ENCODE assay signal across 28 mouse cellular contexts in genomic region chr8:91046370-91046769, GRCm38 (mm10). TPM values are rescaled to one million over a fixed set of nuclear protein-coding genes. Genes with fewer than 3 reads are reported as not detected.
A peak's percentile ranks its signal among the peaks of the same experiment; 100 is the strongest.
DNase-seq lines count a peak whose midpoint lies in the region; ATAC-seq and TF ChIP-seq lines count a peak whose summit lies in the region.
"Had no signal": no experiment of that assay in that cellular context is flagged by ENCODE, and none has a peak within 500 bp of the region (broad histone marks: within the 10 kb centered on the region; RNA-seq: fewer than 3 reads in every experiment).

No protein-coding gene starts in this region.

- no peak overlapping the region for H3K4me3 ChIP-seq in lung, embryonic 15.5 days
- no peak overlapping the region for H3K4me3 ChIP-seq in stomach, embryonic 16.5 days (replicated peaks; ENCODE audit: low read length)
- no peak overlapping the region for H3K4me3 ChIP-seq in gastrocnemius, adult 2 months
- H3K4me3 ChIP-seq: embryonic facial prominence, embryonic 13.5 days; forebrain, embryonic 10.5 days; forebrain, embryonic 15.5 days; hindbrain, embryonic 12.5 days; intestine, embryonic 15.5 days; limb, embryonic 12.5 days; megakaryocyte, embryonic 14.5 days; midbrain, embryonic 12.5 days; neural tube, embryonic 13.5 days had no signal

- H3K36me3 ChIP-seq in lung, embryonic 15.5 days, result peaks cover 53% of the 10 kb centered on the region
- H3K36me3 ChIP-seq in stomach, embryonic 16.5 days (ENCODE audit: control insufficient read depth, insufficient read depth, low read length), result peaks cover 31% of the 10 kb centered on the region

- H3K27me3 ChIP-seq in lung, embryonic 15.5 days, result no peaks in the 10 kb centered on the region
- H3K27me3 ChIP-seq in stomach, embryonic 16.5 days (ENCODE audit: control insufficient read depth, insufficient read depth, low read length), result no peaks in the 10 kb centered on the region
- H3K27me3 ChIP-seq: embryonic facial prominence, embryonic 13.5 days; forebrain, embryonic 15.5 days; hindbrain, embryonic 12.5 days; intestine, embryonic 15.5 days; limb, embryonic 12.5 days; megakaryocyte, embryonic 14.5 days; midbrain, embryonic 12.5 days; neural tube, embryonic 13.5 days had no signal

- DNase-seq in kidney, postnatal 10 days, result peak; percentile 43
- no peak for DNase-seq in kidney, adult 9 months
- no peak for DNase-seq in lung, adult 18-20 months
- DNase-seq in lung, postnatal 14 days, result peak; percentile 14
- no peak for DNase-seq in gastrocnemius, adult 2 months
- DNase-seq: adrenal gland, postnatal 36 days; B cell, adult 2 months; cerebellum, adult 18-20 months; cerebellum, postnatal 10 days; gastrocnemius, postnatal 36 days; heart, adult 18-20 months; heart, postnatal 36 days; right cerebral cortex, postnatal 4 days; thymus, postnatal 14 days had no signal

- intact Hi-C loops in gastrocnemius, adult 2 months (cut with DNase I), result no loop called here

- peaks cover 8% of the 10 kb centered on the region for H3K4me1 ChIP-seq in lung, embryonic 15.5 days
- H3K4me1 ChIP-seq in stomach, embryonic 16.5 days (ENCODE audit: control insufficient read depth, insufficient read depth, low read length), result peaks cover 3% of the 10 kb centered on the region
- H3K4me1 ChIP-seq: forebrain, embryonic 10.5 days; hindbrain, embryonic 12.5 days; limb, embryonic 12.5 days; megakaryocyte, embryonic 14.5 days; midbrain, embryonic 12.5 days had no signal

- H3K9me3 ChIP-seq in lung, embryonic 15.5 days, result no peaks in the 10 kb centered on the region
- no peaks in the 10 kb centered on the region for H3K9me3 ChIP-seq in stomach, embryonic 16.5 days (replicated peaks; ENCODE audit: control insufficient read depth, low read length)
- H3K9me3 ChIP-seq: embryonic facial prominence, embryonic 13.5 days; forebrain, embryonic 10.5 days; forebrain, embryonic 15.5 days; hindbrain, embryonic 12.5 days; intestine, embryonic 15.5 days; limb, embryonic 12.5 days; megakaryocyte, embryonic 14.5 days; midbrain, embryonic 12.5 days; neural tube, embryonic 13.5 days had no signal

- no peak overlapping the region for H3K27ac ChIP-seq in lung, embryonic 15.5 days
- peak overlapping the region; percentile 42; the same call in 1 of the 2 replicates for H3K27ac ChIP-seq in stomach, embryonic 16.5 days (ENCODE audit: low read length)
- H3K27ac ChIP-seq in gastrocnemius, adult 2 months, result no peak overlapping the region
- H3K27ac ChIP-seq: embryonic facial prominence, embryonic 13.5 days; forebrain, embryonic 10.5 days; forebrain, embryonic 15.5 days; hindbrain, embryonic 12.5 days; hindbrain, postnatal 0 days; intestine, embryonic 15.5 days; limb, embryonic 12.5 days; midbrain, embryonic 12.5 days; neural tube, embryonic 13.5 days had no signal

- peak; percentile 88 for ATAC-seq in lung, embryonic 15.5 days (ENCODE audit: borderline replicate concordance, extremely low read depth, low FRiP score, low TSS enrichment)
- peak; percentile 58; the same call in 1 of the 2 replicates for ATAC-seq in stomach, embryonic 16.5 days (ENCODE audit: insufficient read depth, low FRiP score)
- ATAC-seq: forebrain, embryonic 15.5 days; hindbrain, postnatal 0 days; intestine, embryonic 15.5 days had no signal

- no peak overlapping the region for H3K4me2 ChIP-seq in lung, embryonic 15.5 days
- H3K4me2 ChIP-seq in stomach, embryonic 16.5 days (ENCODE audit: low read depth, low read length), result no peak overlapping the region
- H3K4me2 ChIP-seq: embryonic facial prominence, embryonic 13.5 days; forebrain, embryonic 15.5 days; heart, embryonic 11.5 days; hindbrain, embryonic 12.5 days; intestine, embryonic 15.5 days; limb, embryonic 12.5 days; liver, embryonic 11.5 days; midbrain, embryonic 12.5 days; neural tube, embryonic 13.5 days had no signal

- 44% methylated on average over 4 of the region's 4 CpGs for WGBS in lung, embryonic 15.5 days
- WGBS in stomach, embryonic 16.5 days, result 56% methylated on average over 4 of the region's 4 CpGs

- TF ChIP-seq CTCF in gastrocnemius, adult 2 months (IDR thresholded peaks at IDR 0.05), result no peak

- H3K9ac ChIP-seq in lung, embryonic 15.5 days, result no peak overlapping the region
- H3K9ac ChIP-seq in stomach, embryonic 16.5 days (ENCODE audit: low read length), result no peak overlapping the region
- H3K9ac ChIP-seq: embryonic facial prominence, embryonic 13.5 days; forebrain, embryonic 15.5 days; hindbrain, embryonic 12.5 days; intestine, embryonic 15.5 days; limb, embryonic 12.5 days; midbrain, embryonic 12.5 days; neural tube, embryonic 13.5 days had no signal

RNA-seq across cellular contexts. Expression of gene Rbl2, which starts 23.5 kb away (rescaled TPM):
- 15.7 and 18.4 TPM in 2 replicates for polyA plus RNA-seq in lung, embryonic 15.5 days (2015; fragmentation: Nextera tagmentation; extraction: Ambion mirVana)
- 18.3 and 18.5 TPM in 2 replicates for polyA plus RNA-seq in stomach, embryonic 16.5 days (2015; fragmentation: Nextera tagmentation; extraction: Ambion mirVana)
- total RNA-seq in gastrocnemius, adult 2 months (2021), result 10 to 100 TPM; 39.4 to 40.1 TPM

Comparison
In these comparisons a context has a peak if more than half of its experiments do, and no peak if none do; other contexts are left out.
1. DNase-seq: peak in kidney, postnatal 10 days (single experiment) and lung, postnatal 14 days (single experiment); none in kidney, adult 9 months (single experiment), lung, adult 18-20 months (0 of 2) and gastrocnemius, adult 2 months (single experiment).